ENCODE assay signal across 9 mouse cellular contexts in genomic region chr12:86896921-86897512, GRCm38 (mm10). TPM values are rescaled to one million over a fixed set of nuclear protein-coding genes. Genes with fewer than 3 reads are reported as not detected.
DNase-seq lines count a peak whose midpoint lies in the region; ATAC-seq and TF ChIP-seq lines count a peak whose summit lies in the region.
"Had no signal": no experiment of that assay in that cellular context is flagged by ENCODE, and none has a peak within 500 bp of the region (broad histone marks: within the 10 kb centered on the region; RNA-seq: fewer than 3 reads in every experiment).

No protein-coding gene starts in this region.

- no peak overlapping the region for H3K4me3 ChIP-seq in ES-Bruce4 (ENCODE audit: low read depth, low read length)
- H3K4me3 ChIP-seq in forebrain, embryonic 13.5 days, result 0 out of 2 replicates have a peak overlapping the region, but pooled peaks have one; percentile 23
- H3K4me3 ChIP-seq in hindbrain, postnatal 0 days (ENCODE audit: low read length), result no peak overlapping the region
- no peak overlapping the region for H3K4me3 ChIP-seq in lung, embryonic 15.5 days
- H3K4me3 ChIP-seq in stomach, embryonic 16.5 days (replicated peaks; ENCODE audit: low read length), result no peak overlapping the region
- H3K4me3 ChIP-seq: erythroblast, embryonic 14.5 days had no signal

- DNase-seq in 416B (ENCODE audit: low read depth), result peak; percentile 85
- peak; percentile 48 for DNase-seq in hindbrain, postnatal 0 days (ENCODE audit: low spot score)
- DNase-seq in urinary bladder, postnatal 25 days (ENCODE audit: low spot score), result no peak
- no peak for DNase-seq in frontal cortex, postnatal 25 days (ENCODE audit: low spot score in 2 of 2)

- peak overlapping the region; percentile 94 for H3K27ac ChIP-seq in ES-Bruce4 (ENCODE audit: insufficient read depth, low read length)
- H3K27ac ChIP-seq in forebrain, embryonic 13.5 days, result peak overlapping the region; percentile 98
- peak overlapping the region; percentile 98 for H3K27ac ChIP-seq in hindbrain, postnatal 0 days
- peak overlapping the region; percentile 98 for H3K27ac ChIP-seq in lung, embryonic 15.5 days
- H3K27ac ChIP-seq in stomach, embryonic 16.5 days (ENCODE audit: low read length), result peak overlapping the region; percentile 100

- H3K4me1 ChIP-seq in ES-Bruce4 (ENCODE audit: control insufficient read depth, insufficient read depth, low read length), result peaks cover 18% of the 10 kb centered on the region
- peaks cover 80% of the 10 kb centered on the region for H3K4me1 ChIP-seq in forebrain, embryonic 13.5 days
- peaks cover 50% of the 10 kb centered on the region for H3K4me1 ChIP-seq in hindbrain, postnatal 0 days (ENCODE audit: insufficient read depth, low read length)
- H3K4me1 ChIP-seq in lung, embryonic 15.5 days, result peaks cover 88% of the 10 kb centered on the region
- peaks cover 69% of the 10 kb centered on the region for H3K4me1 ChIP-seq in stomach, embryonic 16.5 days (ENCODE audit: control insufficient read depth, insufficient read depth, low read length)

- ATAC-seq in forebrain, embryonic 13.5 days, result no peak
- no peak for ATAC-seq in hindbrain, postnatal 0 days
- ATAC-seq in lung, embryonic 15.5 days (ENCODE audit: borderline replicate concordance, extremely low read depth, low FRiP score, low TSS enrichment), result no peak
- no peak for ATAC-seq in stomach, embryonic 16.5 days (ENCODE audit: insufficient read depth, low FRiP score)

- H3K9me3 ChIP-seq in ES-Bruce4 (replicated peaks; ENCODE audit: control insufficient read depth, insufficient read depth, low read length, poor library complexity, severe bottlenecking), result no peaks in the 10 kb centered on the region
- H3K9me3 ChIP-seq in forebrain, embryonic 13.5 days (replicated peaks), result no peaks in the 10 kb centered on the region
- H3K9me3 ChIP-seq in hindbrain, postnatal 0 days (ENCODE audit: low read length), result no peaks in the 10 kb centered on the region
- H3K9me3 ChIP-seq in lung, embryonic 15.5 days, result no peaks in the 10 kb centered on the region
- H3K9me3 ChIP-seq in stomach, embryonic 16.5 days (replicated peaks; ENCODE audit: control insufficient read depth, low read length), result no peaks in the 10 kb centered on the region

- H3K27me3 ChIP-seq in ES-Bruce4 (ENCODE audit: control insufficient read depth, insufficient read depth, low read length, poor library complexity, severe bottlenecking), result no peaks in the 10 kb centered on the region
- no peaks in the 10 kb centered on the region for H3K27me3 ChIP-seq in forebrain, embryonic 13.5 days
- H3K27me3 ChIP-seq in hindbrain, postnatal 0 days (ENCODE audit: insufficient read depth, low read length), result no peaks in the 10 kb centered on the region
- H3K27me3 ChIP-seq in lung, embryonic 15.5 days, result no peaks in the 10 kb centered on the region
- no peaks in the 10 kb centered on the region for H3K27me3 ChIP-seq in stomach, embryonic 16.5 days (ENCODE audit: control insufficient read depth, insufficient read depth, low read length)

- TF ChIP-seq POLR2A in ES-Bruce4 (IDR thresholded peaks at IDR 0.05; ENCODE audit: insufficient read depth, low read length), result no peak

- peak overlapping the region; percentile 65 for H3K9ac ChIP-seq in ES-Bruce4 (ENCODE audit: low read depth, poor library complexity, severe bottlenecking)
- H3K9ac ChIP-seq in forebrain, embryonic 13.5 days, result peak overlapping the region; percentile 59
- H3K9ac ChIP-seq in hindbrain, postnatal 0 days (replicated peaks; ENCODE audit: low read length), result peak overlapping the region; percentile 6
- peak overlapping the region; percentile 10; the same call in 1 of the 2 replicates for H3K9ac ChIP-seq in lung, embryonic 15.5 days
- peak overlapping the region; percentile 45 for H3K9ac ChIP-seq in stomach, embryonic 16.5 days (ENCODE audit: low read length)

- TF ChIP-seq CTCF in ES-Bruce4 (IDR thresholded peaks at IDR 0.05; ENCODE audit: low read depth, low read length), result no peak
- no peak for TF ChIP-seq CTCF in hindbrain, postnatal 0 days (IDR thresholded peaks at IDR 0.05; ENCODE audit: low read depth)

- 8% methylated on average over 7 of the region's 7 CpGs for WGBS in forebrain, embryonic 13.5 days
- 9% methylated on average over 7 of the region's 7 CpGs for WGBS in hindbrain, postnatal 0 days
- 10% methylated on average over 7 of the region's 7 CpGs for WGBS in lung, embryonic 15.5 days
- WGBS in stomach, embryonic 16.5 days, result 33% methylated on average over 7 of the region's 7 CpGs

- H3K4me2 ChIP-seq in forebrain, embryonic 13.5 days, result peak overlapping the region; percentile 55
- peak overlapping the region; percentile 65 for H3K4me2 ChIP-seq in hindbrain, postnatal 0 days (ENCODE audit: low read depth, low read length)
- H3K4me2 ChIP-seq in lung, embryonic 15.5 days, result peak overlapping the region; percentile 21; the same call in 1 of the 2 replicates
- peak overlapping the region; percentile 19; the same call in 1 of the 2 replicates for H3K4me2 ChIP-seq in stomach, embryonic 16.5 days (ENCODE audit: low read depth, low read length)

- H3K36me3 ChIP-seq in ES-Bruce4 (ENCODE audit: control insufficient read depth, insufficient read depth, low read length, poor library complexity, severe bottlenecking), result no peaks in the 10 kb centered on the region
- no peaks in the 10 kb centered on the region for H3K36me3 ChIP-seq in forebrain, embryonic 13.5 days (ENCODE audit: poor library complexity, severe bottlenecking)
- no peaks in the 10 kb centered on the region for H3K36me3 ChIP-seq in hindbrain, postnatal 0 days (ENCODE audit: insufficient read depth, low read length)
- H3K36me3 ChIP-seq in lung, embryonic 15.5 days, result no peaks in the 10 kb centered on the region
- H3K36me3 ChIP-seq in stomach, embryonic 16.5 days (ENCODE audit: control insufficient read depth, insufficient read depth, low read length), result no peaks in the 10 kb centered on the region

- no peak for TF ChIP-seq EP300 in ES-Bruce4 (IDR thresholded peaks at IDR 0.05; ENCODE audit: insufficient read depth, low read depth, low read length)

RNA-seq across cellular contexts. Expression of gene Irf2bpl, which starts 12.4 kb away (rescaled TPM):
- 37.9 and 40.3 TPM in 2 replicates for polyA plus RNA-seq in ES-Bruce4 (2011; ENCODE audit: insufficient read depth, insufficient read length, low read depth, missing spikeins)
- polyA plus RNA-seq in forebrain, embryonic 13.5 days (2015; fragmentation: Nextera tagmentation; extraction: Ambion mirVana), result 54.2 and 54.8 TPM in 2 replicates
- total RNA-seq in hindbrain, postnatal 0 days (2014; rRNA removed), result 146 and 159 TPM in 2 replicates
- 59.4 and 66.9 TPM in 2 replicates for polyA plus RNA-seq in hindbrain, postnatal 0 days (2015; fragmentation: Nextera tagmentation; extraction: Ambion mirVana)
- 49.4 and 50.0 TPM in 2 replicates for polyA plus RNA-seq in lung, embryonic 15.5 days (2015; fragmentation: Nextera tagmentation; extraction: Ambion mirVana)
- 10.1 and 11.7 TPM in 2 replicates for polyA plus RNA-seq in stomach, embryonic 16.5 days (2015; fragmentation: Nextera tagmentation; extraction: Ambion mirVana)

RNA-seq across cellular contexts. Expression of gene Cipc, which starts 49.8 kb away (rescaled TPM):
- polyA plus RNA-seq in ES-Bruce4 (2011; ENCODE audit: insufficient read depth, insufficient read length, low read depth, missing spikeins), result 21.2 and 23.5 TPM in 2 replicates
- 46.1 and 53.1 TPM in 2 replicates for polyA plus RNA-seq in forebrain, embryonic 13.5 days (2015; fragmentation: Nextera tagmentation; extraction: Ambion mirVana)
- total RNA-seq in hindbrain, postnatal 0 days (2014; rRNA removed), result 51.1 and 55.6 TPM in 2 replicates
- 27.6 and 29.6 TPM in 2 replicates for polyA plus RNA-seq in hindbrain, postnatal 0 days (2015; fragmentation: Nextera tagmentation; extraction: Ambion mirVana)
- 18.0 and 19.2 TPM in 2 replicates for polyA plus RNA-seq in lung, embryonic 15.5 days (2015; fragmentation: Nextera tagmentation; extraction: Ambion mirVana)
- 17.8 and 18.1 TPM in 2 replicates for polyA plus RNA-seq in stomach, embryonic 16.5 days (2015; fragmentation: Nextera tagmentation; extraction: Ambion mirVana)

Comparison
In these comparisons a context has a peak if more than half of its experiments do, and no peak if none do; other contexts are left out.
1. DNase-seq: peak in 416B (single experiment) and hindbrain, postnatal 0 days (single experiment); none in urinary bladder, postnatal 25 days (single experiment) and frontal cortex, postnatal 25 days (0 of 2).
2. H3K9ac ChIP-seq: peak in every context shown above with its lines; median percentile 65 in ES-Bruce4; 59 in forebrain, embryonic 13.5 days; 45 in stomach, embryonic 16.5 days; 10 in lung, embryonic 15.5 days; 6 in hindbrain, postnatal 0 days.
3. Peak in every context shown above with its lines, with median percentiles within 50 percentile points of each other: H3K27ac ChIP-seq and H3K4me2 ChIP-seq.